Mouse (Mus musculus) forebrain, postnatal 0 days (tissue): ENCODE data around the gene Hist1h1a. TPM values are rescaled to one million over a fixed set of nuclear protein-coding genes. Genes with fewer than 3 reads are reported as not detected.
A peak's percentile ranks its signal among the peaks of the same experiment; 100 is the strongest.
"Not testable (repeated sequence)": the region's sequence is repeated elsewhere in the genome, so short reads cannot be mapped to it uniquely, and the experiment has no call there.

Source experiments
- ATAC-seq: fragments of 200-750 bp; cut with Nextera tagmentation; 2 replicates; pipeline ENCODE4 v1.8.0; 2017; ENCODE audit warnings: mild to moderate bottlenecking, moderate library complexity
- DNase-seq: peaks from one replicate; pipeline ENCODE4 v3.0.0-alpha.2; 2015
- H3K27ac ChIP-seq: fragments of 300-500 bp; sonication (generic); 2 replicates; pipeline ENCODE4 v1.5.1; 2014; ENCODE audit warnings: low read depth, mild to moderate bottlenecking, antibody characterized with exemption, low read length, moderate library complexity, mixed read lengths
- H3K27me3 ChIP-seq: fragments of 300-500 bp; sonication (generic); 2 replicates; pipeline ENCODE4 v1.6.1; 2014; ENCODE audit warnings: mild to moderate bottlenecking, low read length, mixed read lengths; ENCODE audit not compliant: insufficient read depth
- H3K36me3 ChIP-seq: fragments of 300-500 bp; sonication (generic); 2 replicates; pipeline ENCODE4 v1.6.1; 2014; ENCODE audit warnings: mild to moderate bottlenecking, moderate library complexity; ENCODE audit not compliant: insufficient read depth
- H3K4me1 ChIP-seq: fragments of 300-500 bp; sonication (generic); 2 replicates; pipeline ENCODE4 v1.6.1; 2014; ENCODE audit warnings: antibody characterized with exemption; ENCODE audit not compliant: insufficient read depth
- H3K4me2 ChIP-seq: fragments of 300-500 bp; sonication (generic); 2 replicates; pipeline ENCODE4 v1.6.1; 2014; ENCODE audit warnings: low read depth, mild to moderate bottlenecking, moderate library complexity
- H3K4me3 ChIP-seq: fragments of 300-500 bp; sonication (generic); 2 replicates; pipeline ENCODE4 v1.5.1; 2014; ENCODE audit warnings: low read depth, low read length, mixed read lengths
- H3K9ac ChIP-seq: fragments of 300-500 bp; sonication (generic); 2 replicates; pipeline ENCODE4 v1.6.1; 2014; ENCODE audit warnings: mild to moderate bottlenecking
- H3K9me3 ChIP-seq: fragments of 300-500 bp; sonication (generic); 2 replicates; pipeline ENCODE4 v1.6.1; 2016; ENCODE audit warnings: low read length
- CTCF ChIP-seq: sonication (generic); IDR thresholded peaks from 2 replicates; pipeline ENCODE4 v1.5.1; 2016; ENCODE audit warnings: antibody characterized with exemption, control low read depth, low read depth
- WGBS: fragments of 180-500 bp; shearing (Covaris S2); extraction: QIAGEN DNeasy Blood & Tissue Kit; methylation state at CpG from one replicate; pipeline ENCODE4 v1.1.7; 2014; 5-methylcytosine and 5-hydroxymethylcytosine counted together
- polyA plus RNA-seq: library from polyadenylated mRNA; unstranded; fragments of >200 nt; fragmentation: Nextera tagmentation; extraction: Ambion mirVana; gene quantifications from 2 replicates; pipeline ENCODE4 v1.2.1, GENCODE M21; 2015
- total RNA-seq: library from RNA; depleted of rRNA; stranded (reverse); fragments of >200 nt; gene quantifications from 2 replicates; pipeline ENCODE4 v1.2.3, GENCODE M21; 2014

The Hist1h1a gene
- total and polyA plus RNA-seq, 2 experiments from 2014 or later = 0.36 to 195 TPM

GRCm38 (mm10) chr13:23760240-23760971 is 3.1 kb upstream of the Hist1h1a start:
- no peaks in the 10 kb centered on the region for H3K36me3 ChIP-seq
- ATAC-seq = peak; percentile 28
- peak; percentile 56 for DNase-seq
- WGBS = 2% methylated on average over 19 of the region's 27 CpGs
- H3K27me3 ChIP-seq = no peaks in the 10 kb centered on the region
- peak overlapping the region; percentile 52 for H3K4me3 ChIP-seq
- peak overlapping the region; percentile 83 for H3K27ac ChIP-seq
- peak overlapping the region; percentile 77 for H3K4me2 ChIP-seq
- peak overlapping the region; percentile 57 for H3K9ac ChIP-seq
- peak; percentile 47 for TF ChIP-seq CTCF
- H3K4me1 ChIP-seq = peaks cover 17% of the 10 kb centered on the region
- H3K9me3 ChIP-seq = no peaks in the 10 kb centered on the region

- peak; percentile 74 for ATAC-seq
- H3K27me3 ChIP-seq = no peaks in the 10 kb centered on the region
Measured at GRCm38 (mm10) chr13:23760972-23761864, 2.2 kb upstream of the Hist1h1a start, which contains the start of gene Hist1h4a. Gene Hist1h4a (minus strand): TSS chr13:23761230.

GRCm38 (mm10) chr13:23761871-23762821 is 1.3 kb upstream of the Hist1h1a start, which contains the start of gene Hist1h3a:
Gene Hist1h3a (minus strand): TSS chr13:23762386.
- peak within 1 kb of the TSS; percentile 66 for H3K9ac ChIP-seq
- H3K4me3 ChIP-seq = peak within 1 kb of the TSS; percentile 52
- ATAC-seq = peak; percentile 69
- H3K4me2 ChIP-seq = peak within 1 kb of the TSS; percentile 77
- H3K9me3 ChIP-seq, H3K27me3 ChIP-seq, H3K36me3 ChIP-seq: not testable (repeated sequence)
- peaks cover 17% of the 10 kb centered on the region for H3K4me1 ChIP-seq
- peak within 1 kb of the TSS; percentile 91 for H3K27ac ChIP-seq
- WGBS = 2% methylated on average over 24 of the region's 52 CpGs
- DNase-seq = peak; percentile 89

More at GRCm38 (mm10) chr13:23760972-23761864, 2.2 kb upstream of the Hist1h1a start, which contains the start of gene Hist1h4a:
- peak within 1 kb of the TSS; percentile 77 for H3K4me2 ChIP-seq
- no peaks in the 10 kb centered on the region for H3K9me3 ChIP-seq
- peak within 1 kb of the TSS; percentile 52 for H3K4me3 ChIP-seq
- peak; percentile 100 for DNase-seq
- no peak for TF ChIP-seq CTCF
- H3K27ac ChIP-seq = peak within 1 kb of the TSS; percentile 83
- peak within 1 kb of the TSS; percentile 57 for H3K9ac ChIP-seq
- H3K36me3 ChIP-seq = no peaks in the 10 kb centered on the region
- H3K4me1 ChIP-seq = peaks cover 17% of the 10 kb centered on the region
- under 1% methylated on average over 61 of the region's 72 CpGs for WGBS

GRCm38 (mm10) chr13:23763242-23763585 is 252 bp upstream of the Hist1h1a start:
- Histone ChIP-seq H3K27ac (peak overlapping the region; percentile 91), H3K9me3 (no peaks in the 10 kb centered on the region), H3K9ac (peak overlapping the region; percentile 66), H3K36me3 (no peaks in the 10 kb centered on the region), H3K27me3 (no peaks in the 10 kb centered on the region), H3K4me2 (peak overlapping the region; percentile 77), H3K4me1 (peaks cover 17% of the 10 kb centered on the region), H3K4me3 (peak overlapping the region; percentile 52)
- ATAC-seq (no peak), DNase-seq (no peak)
- under 1% methylated on average over 10 of the region's 10 CpGs for WGBS
- no peak for TF ChIP-seq CTCF

GRCm38 (mm10) chr13:23764324-23765171 is 1.1 kb downstream of the Hist1h1a start:
- 32% methylated on average over 12 of the region's 12 CpGs for WGBS
- Histone ChIP-seq H3K27ac (peak overlapping the region; percentile 91; the same call in 1 of the 2 replicates), H3K9me3 (no peaks in the 10 kb centered on the region), H3K4me3 (peak overlapping the region; percentile 52), H3K9ac (peak overlapping the region; percentile 66), H3K27me3 (no peaks in the 10 kb centered on the region), H3K36me3 (no peaks in the 10 kb centered on the region), H3K4me2 (peak overlapping the region; percentile 77), H3K4me1 (peaks cover 17% of the 10 kb centered on the region)
- TF ChIP-seq CTCF = no peak
- DNase-seq (no peak), ATAC-seq (no peak)

- H3K36me3 ChIP-seq = no peaks in the 10 kb centered on the region
- TF ChIP-seq CTCF = no peak
- WGBS = 64% methylated on average over 1 of the region's 1 CpGs
- no peak overlapping the region for H3K4me2 ChIP-seq
- DNase-seq = no peak
- H3K9me3 ChIP-seq = no peaks in the 10 kb centered on the region
- no peak overlapping the region for H3K9ac ChIP-seq
- no peak overlapping the region for H3K4me3 ChIP-seq
- no peaks in the 10 kb centered on the region for H3K27me3 ChIP-seq
- ATAC-seq = no peak
- H3K4me1 ChIP-seq = peaks cover 15% of the 10 kb centered on the region
- no peak overlapping the region for H3K27ac ChIP-seq
Measured at GRCm38 (mm10) chr13:23765172-23765513, 1.7 kb downstream of the Hist1h1a start.
